Mouse (Mus musculus): ENCODE measurements around the gene Thap8. TPM values are rescaled to one million over a fixed set of nuclear protein-coding genes. Genes with fewer than 3 reads are reported as not detected.

The Thap8 gene
- total RNA-seq, 1 experiment from 2014 or later = 1.1 TPM

DNA sequence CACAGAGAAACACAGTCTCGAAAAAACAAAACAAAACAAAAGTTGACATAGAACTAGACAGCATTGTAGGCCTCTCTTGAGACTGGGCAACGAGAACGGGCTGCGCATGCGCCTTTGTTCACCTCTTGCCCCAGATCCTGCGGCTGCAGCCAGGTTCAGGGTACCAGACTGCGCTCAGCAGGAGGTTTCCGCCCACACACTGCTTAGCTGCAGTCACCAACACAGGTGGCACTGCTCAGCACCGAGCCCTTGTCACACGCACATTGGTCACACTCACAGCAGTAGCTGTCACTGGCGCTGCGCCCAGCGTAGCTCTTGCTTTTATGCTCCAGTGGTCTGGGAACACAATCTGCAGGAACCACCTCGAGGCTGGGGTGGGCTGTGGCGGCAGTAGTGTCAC lies 47.2 kb downstream of the Thap8 start:
- ATAC-seq (replicated peaks in 1 of 2; ENCODE audit: insufficient read depth in 1 of 2, low FRiP score in 2 of 2, low TSS enrichment in 1 of 2, low read depth in 1 of 2, poor library complexity in 2 of 2, severe bottlenecking in 2 of 2) = no peak

GRCm38 (mm10) chr7:30328379-30328778 lies 48.5 kb downstream of the Thap8 start:
- ATAC-seq (replicated peaks in 1 of 2; ENCODE audit: insufficient read depth in 1 of 2, low FRiP score in 2 of 2, low TSS enrichment in 1 of 2, low read depth in 1 of 2, poor library complexity in 2 of 2, severe bottlenecking in 2 of 2) = no peak

DNA sequence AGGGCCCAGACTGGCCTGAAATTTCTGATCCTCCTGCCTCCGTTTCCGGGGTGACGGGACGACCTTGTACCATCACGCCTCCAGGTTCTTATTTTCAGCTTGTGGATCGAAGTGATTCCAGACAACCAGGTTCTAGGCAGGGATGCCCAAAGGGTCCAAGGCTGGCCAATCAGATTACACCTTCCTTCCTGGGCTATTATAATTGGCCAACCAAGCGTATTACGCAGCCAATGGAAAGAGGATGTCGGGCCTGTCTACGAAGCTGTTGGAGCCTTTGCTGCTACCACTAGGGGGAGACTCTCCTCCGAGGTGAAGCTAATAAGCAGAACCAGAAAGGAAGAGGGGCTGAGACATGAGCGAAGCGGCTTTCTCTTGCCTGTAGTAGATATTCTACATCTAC lies 52.0 kb downstream of the Thap8 start:
- ATAC-seq (replicated peaks in 1 of 2; ENCODE audit: insufficient read depth in 1 of 2, low FRiP score in 2 of 2, low TSS enrichment in 1 of 2, low read depth in 1 of 2, poor library complexity in 2 of 2, severe bottlenecking in 2 of 2) = peak; percentile 63 to 86

DNA sequence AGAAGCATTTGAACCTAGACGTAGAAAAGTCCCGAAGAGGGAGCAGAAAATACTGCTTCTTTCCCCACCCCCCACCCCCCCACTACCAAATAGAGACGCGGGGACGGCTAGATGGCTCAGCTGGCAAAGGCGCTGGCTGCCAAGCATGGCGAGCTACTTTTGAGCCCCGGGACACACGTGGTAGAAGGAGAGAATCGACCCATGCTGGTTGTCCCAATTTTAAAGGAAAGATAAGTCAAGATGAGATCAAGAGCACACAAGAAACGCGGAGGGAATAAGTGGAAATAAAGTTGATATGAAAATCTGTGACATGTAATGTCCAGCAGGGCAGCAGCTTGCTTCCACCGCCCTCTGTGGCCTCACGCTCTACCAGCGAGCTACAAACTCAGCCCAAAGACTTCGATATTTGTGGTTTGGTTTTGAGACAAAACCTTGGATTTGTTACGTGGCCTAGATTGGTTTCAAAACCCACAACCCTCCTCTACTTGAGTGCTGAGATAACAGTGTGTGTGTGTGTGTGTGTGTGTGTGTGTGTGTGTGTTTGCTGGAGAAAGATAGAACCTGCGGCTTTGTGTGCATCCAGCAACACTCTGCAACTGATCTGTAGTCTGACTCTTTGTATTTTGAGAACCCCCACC lies 52.8 kb downstream of the Thap8 start:
- ATAC-seq (replicated peaks in 1 of 2; ENCODE audit: insufficient read depth in 1 of 2, low FRiP score in 2 of 2, low TSS enrichment in 1 of 2, low read depth in 1 of 2, poor library complexity in 2 of 2, severe bottlenecking in 2 of 2) = no peak

DNA sequence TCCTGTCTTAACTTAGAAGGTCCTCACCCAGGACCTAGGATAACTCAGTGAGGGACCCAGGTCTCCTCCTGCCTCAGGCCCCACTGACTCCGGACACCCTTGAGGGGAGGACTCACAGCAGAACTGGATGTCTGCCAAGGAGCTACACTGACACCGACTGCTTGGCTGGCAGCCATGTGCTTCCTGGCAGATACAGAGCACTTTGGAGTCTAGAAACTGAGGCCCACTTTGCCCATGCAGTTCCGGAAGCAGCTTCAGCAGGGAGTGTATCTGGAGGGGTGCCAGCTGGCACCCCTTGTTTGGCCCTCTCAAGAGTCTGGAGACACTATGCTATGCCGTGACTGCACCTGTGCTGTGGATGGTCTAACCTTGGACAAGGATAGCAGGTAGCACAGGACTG lies 53.5 kb downstream of the Thap8 start:
- peak; percentile 19 to 43; a peak in 3 of 4 replicates for ATAC-seq (replicated peaks in 1 of 2; ENCODE audit: insufficient read depth in 1 of 2, low FRiP score in 2 of 2, low TSS enrichment in 1 of 2, low read depth in 1 of 2, poor library complexity in 2 of 2, severe bottlenecking in 2 of 2)

DNA sequence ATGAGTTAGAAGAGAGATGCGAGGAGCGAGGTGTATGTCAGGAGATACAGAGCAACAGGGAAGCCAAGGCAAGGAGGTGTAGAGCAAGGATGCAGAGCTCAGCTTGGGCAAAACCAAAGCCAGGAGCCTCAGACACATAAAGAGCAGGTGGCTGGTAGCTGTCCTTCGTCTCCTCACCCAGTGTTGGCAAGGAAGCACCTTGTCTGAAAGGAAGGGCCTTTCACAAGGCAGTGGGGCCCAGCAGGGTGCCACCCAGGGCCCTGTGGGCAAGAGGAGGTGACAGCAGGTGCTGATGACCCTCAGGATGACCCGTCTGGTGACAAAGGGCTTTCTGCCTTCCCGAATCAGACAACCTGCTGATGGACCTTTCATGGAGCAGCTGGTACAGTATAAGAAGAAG lies 54.7 kb downstream of the Thap8 start:
- no peak for ATAC-seq (replicated peaks in 1 of 2; ENCODE audit: insufficient read depth in 1 of 2, low FRiP score in 2 of 2, low TSS enrichment in 1 of 2, low read depth in 1 of 2, poor library complexity in 2 of 2, severe bottlenecking in 2 of 2)

- no peak for ATAC-seq (replicated peaks in 1 of 2; ENCODE audit: insufficient read depth in 1 of 2, low FRiP score in 2 of 2, low TSS enrichment in 1 of 2, low read depth in 1 of 2, poor library complexity in 2 of 2, severe bottlenecking in 2 of 2)
Observed at GRCm38 (mm10) chr7:30335688-30336087, 55.8 kb downstream of the Thap8 start.

DNA sequence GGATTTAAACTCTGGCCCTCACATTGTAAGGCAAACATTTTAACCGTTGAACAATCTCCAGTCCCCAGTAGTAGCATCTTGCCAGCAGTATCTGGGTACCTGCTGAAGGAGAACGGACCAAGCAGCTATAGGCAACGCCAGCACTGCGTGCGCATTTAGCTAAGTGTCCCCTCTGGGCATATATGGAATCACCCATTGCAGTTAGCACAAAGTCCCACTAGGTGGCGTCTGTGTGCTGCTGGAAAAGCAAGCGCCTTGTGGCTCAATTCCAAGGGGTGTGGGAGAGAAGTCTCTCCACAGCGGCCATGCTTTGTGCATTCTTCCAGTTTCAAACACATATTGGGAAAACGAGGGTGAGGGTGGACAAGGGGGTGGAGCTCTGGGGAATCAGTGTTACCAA lies 56.5 kb downstream of the Thap8 start:
- peak; percentile 48 to 59 for ATAC-seq (replicated peaks in 1 of 2; ENCODE audit: insufficient read depth in 1 of 2, low FRiP score in 2 of 2, low TSS enrichment in 1 of 2, low read depth in 1 of 2, poor library complexity in 2 of 2, severe bottlenecking in 2 of 2)

DNA sequence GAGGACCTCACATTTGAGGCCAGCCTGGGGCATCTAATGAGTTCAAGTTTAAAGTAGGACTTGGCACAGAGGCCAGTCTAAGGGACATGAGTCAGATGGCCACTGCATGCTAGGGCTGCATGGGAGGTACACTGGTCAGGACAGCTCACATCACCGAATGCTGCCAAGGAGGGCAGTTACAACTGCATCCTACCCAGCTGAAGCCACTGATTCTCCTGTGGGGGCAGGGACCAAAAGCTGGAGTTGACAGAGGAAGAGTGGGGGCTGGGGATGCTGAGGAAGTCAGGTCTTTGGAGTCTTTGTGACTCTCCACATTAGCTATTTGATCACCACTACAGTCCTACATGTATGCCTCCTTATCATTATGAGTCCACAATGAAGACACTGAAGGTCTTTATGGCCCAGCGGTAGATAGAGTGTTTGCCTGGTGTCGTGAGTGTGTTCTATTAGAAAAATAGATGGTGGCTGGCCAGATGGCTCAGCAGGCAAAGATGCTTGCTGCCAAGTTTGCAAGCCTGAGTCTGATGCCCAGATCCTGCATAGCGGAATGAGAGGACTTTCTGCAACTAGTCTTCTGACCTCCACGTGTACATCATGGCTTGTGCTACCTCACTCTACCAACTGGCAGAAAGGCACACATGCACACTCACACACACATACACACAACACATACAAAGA lies 59.7 kb downstream of the Thap8 start:
- ATAC-seq (replicated peaks in 1 of 2; ENCODE audit: insufficient read depth in 1 of 2, low FRiP score in 2 of 2, low TSS enrichment in 1 of 2, low read depth in 1 of 2, poor library complexity in 2 of 2, severe bottlenecking in 2 of 2) = no peak

Other genes with a start within 250 kb of the Thap8 start
- 3.5 and 4.3 TPM in 2 replicates for gene Zfp14, start 228.7 kb upstream of the Thap8 start, total RNA-seq (2017)
- 4.4 and 6.6 TPM in 2 replicates for gene Zfp82, start 207.2 kb upstream of the Thap8 start, total RNA-seq (2017)
- not detected in 2 replicates for gene Gm26920, start 189.7 kb upstream of the Thap8 start, total RNA-seq (2017)
- 7.3 and 8.1 TPM in 2 replicates for gene Zfp566, start 189.6 kb upstream of the Thap8 start, total RNA-seq (2017)
- 55.7 and 56.5 TPM in 2 replicates for gene Zfp260, start 185.3 kb upstream of the Thap8 start, total RNA-seq (2017)
- gene Zfp382, start 158.2 kb upstream of the Thap8 start, total RNA-seq (2017) = 7.9 and 8.3 TPM in 2 replicates
- gene Zfp146, start 110.3 kb upstream of the Thap8 start, total RNA-seq (2017) = 117 and 134 TPM in 2 replicates
- gene Cox7a1, start 96.0 kb upstream of the Thap8 start, total RNA-seq (2017) = not detected in 2 replicates
- gene Capns1, start 81.3 kb upstream of the Thap8 start, total RNA-seq (2017) = 215 and 230 TPM in 2 replicates
- 41.9 and 45.3 TPM in 2 replicates for gene Polr2i, start 48.1 kb upstream of the Thap8 start, total RNA-seq (2017)
- 24.8 and 35.0 TPM in 2 replicates for gene Tbcb, start 47.8 kb upstream of the Thap8 start, total RNA-seq (2017)
- not detected in 2 replicates for gene Ovol3, start 44.4 kb upstream of the Thap8 start, total RNA-seq (2017)
- 6.3 and 11.0 TPM in 2 replicates for gene Wdr62, start 325 bp downstream of the Thap8 start, total RNA-seq (2017)
- 4.9 TPM in 1 of 2 replicates, not detected in the other for gene Clip3, start 11.6 kb downstream of the Thap8 start, total RNA-seq (2017)
- gene Alkbh6, start 28.6 kb downstream of the Thap8 start, total RNA-seq (2017) = 30.5 and 41.4 TPM in 2 replicates
- gene Syne4, start 34.7 kb downstream of the Thap8 start, total RNA-seq (2017) = 2.2 and 2.8 TPM in 2 replicates
- 0.44 and 3.9 TPM in 2 replicates for gene E130208F15Rik, start 41.6 kb downstream of the Thap8 start, total RNA-seq (2017)
- 8.3 and 11.9 TPM in 2 replicates for gene Sdhaf1, start 43.8 kb downstream of the Thap8 start, total RNA-seq (2017)
- gene Lrfn3, start 82.7 kb downstream of the Thap8 start, total RNA-seq (2017) = not detected in 2 replicates
- 50.4 and 134 TPM in 2 replicates for gene Tyrobp, start 133.7 kb downstream of the Thap8 start, total RNA-seq (2017)
- 11.6 and 14.3 TPM in 2 replicates for gene Hcst, start 139.8 kb downstream of the Thap8 start, total RNA-seq (2017)
- gene Nfkbid, start 141.6 kb downstream of the Thap8 start, total RNA-seq (2017) = 40.3 and 45.4 TPM in 2 replicates
- gene Aplp1, start 165.4 kb downstream of the Thap8 start, total RNA-seq (2017) = not detected in 2 replicates
- not detected in 2 replicates for gene Kirrel2, start 177.6 kb downstream of the Thap8 start, total RNA-seq (2017)
- 0.55 and 1.4 TPM in 2 replicates for gene Nphs1, start 178.2 kb downstream of the Thap8 start, total RNA-seq (2017)
- not detected in 2 replicates for gene Prodh2, start 213.5 kb downstream of the Thap8 start, total RNA-seq (2017)